Mouse (Mus musculus) forebrain, embryonic 12.5 days (tissue): ENCODE measurements at regions not wholly inside any gene's neighbourhood (a gene's known extent, or its start where the extent isn't known, plus 50 kb on each side); places are given as distances from the start of the nearest gene placed in this dataset.
A peak's percentile ranks its signal among the peaks of the same experiment; 100 is the strongest.
"Not testable (repeated sequence)": the region's sequence is repeated elsewhere in the genome, so short reads cannot be mapped to it uniquely, and the experiment has no call there.

Experiments
- ATAC-seq: fragments of 200-750 bp; cut with Nextera tagmentation; 2 replicates; pipeline ENCODE4 v1.8.0; 2017; ENCODE audit warnings: moderate TSS enrichment; ENCODE audit not compliant: low FRiP score
- H3K27ac ChIP-seq: fragments of 300-500 bp; sonication (generic); 2 replicates; pipeline ENCODE4 v1.5.1; 2016; ENCODE audit warnings: mild to moderate bottlenecking
- H3K27me3 ChIP-seq: fragments of 300-500 bp; sonication (generic); 2 replicates; pipeline ENCODE4 v1.6.1; 2016; ENCODE audit warnings: mild to moderate bottlenecking
- H3K36me3 ChIP-seq: fragments of 300-500 bp; sonication (generic); replicated peaks from 2 replicates; pipeline ENCODE4 v1.6.1; 2016; ENCODE audit warnings: mild to moderate bottlenecking
- H3K4me1 ChIP-seq: fragments of 300-500 bp; sonication (generic); 2 replicates; pipeline ENCODE4 v1.6.1; 2016
- H3K4me2 ChIP-seq: fragments of 300-500 bp; sonication (generic); 2 replicates; pipeline ENCODE4 v1.6.1; 2016; ENCODE audit warnings: mild to moderate bottlenecking, moderate library complexity
- H3K4me3 ChIP-seq: fragments of 300-500 bp; sonication (generic); replicated peaks from 2 replicates; pipeline ENCODE4 v1.5.1; 2016; ENCODE audit warnings: mild to moderate bottlenecking
- H3K9ac ChIP-seq: fragments of 300-500 bp; sonication (generic); 2 replicates; pipeline ENCODE4 v1.6.1; 2016; ENCODE audit warnings: mild to moderate bottlenecking
- H3K9me3 ChIP-seq: fragments of 300-500 bp; sonication (generic); 2 replicates; pipeline ENCODE4 v1.6.1; 2016
- WGBS: fragments of 180-500 bp; shearing (Covaris S2); methylation state at CpG from one replicate; pipeline ENCODE4 v1.1.7; 2016; 5-methylcytosine and 5-hydroxymethylcytosine counted together

- Histone ChIP-seq H3K36me3 (no peaks in the 10 kb centered on the region), H3K27me3 (no peaks in the 10 kb centered on the region), H3K4me2 (no peak overlapping the region), H3K4me1 (no peaks in the 10 kb centered on the region), H3K4me3 (no peak overlapping the region), H3K9ac (no peak overlapping the region), H3K27ac (no peak overlapping the region), H3K9me3 (no peaks in the 10 kb centered on the region)
- no peak for ATAC-seq
- 53% methylated on average over 1 of the region's 1 CpGs for WGBS
Observed at GRCm38 (mm10) chr13:4858341-4858740, 249.4 kb upstream of the Akr1e1 start.

- WGBS = 81% methylated on average over 2 of the region's 2 CpGs
- not testable (repeated sequence) for H3K4me2 ChIP-seq, ATAC-seq
Observed at GRCm38 (mm10) chr13:4839481-4839880, 230.5 kb upstream of the Akr1e1 start.

GRCm38 (mm10) chr13:4826756-4827155 lies 217.8 kb upstream of the Akr1e1 start:
- Histone ChIP-seq H3K4me1 (no peaks in the 10 kb centered on the region), H3K9me3 (no peaks in the 10 kb centered on the region), H3K27me3 (no peaks in the 10 kb centered on the region), H3K9ac (no peak overlapping the region), H3K27ac (no peak overlapping the region), H3K4me3 (no peak overlapping the region), H3K36me3 (no peaks in the 10 kb centered on the region), H3K4me2 (no peak overlapping the region)
- ATAC-seq = no peak
- WGBS = 89% methylated on average over 3 of the region's 3 CpGs

More at GRCm38 (mm10) chr13:4839481-4839880, 230.5 kb upstream of the Akr1e1 start:
- H3K36me3 ChIP-seq, H3K27me3 ChIP-seq, H3K4me3 ChIP-seq, H3K4me1 ChIP-seq, H3K9ac ChIP-seq, H3K27ac ChIP-seq, H3K9me3 ChIP-seq: not testable (repeated sequence)

GRCm38 (mm10) chr13:4825749-4826148 lies 216.8 kb upstream of the Akr1e1 start:
- H3K4me3 ChIP-seq, ATAC-seq, H3K9ac ChIP-seq, H3K9me3 ChIP-seq, H3K4me2 ChIP-seq, H3K27me3 ChIP-seq, H3K36me3 ChIP-seq, H3K4me1 ChIP-seq, H3K27ac ChIP-seq: not testable (repeated sequence)
- 85% methylated on average over 1 of the region's 1 CpGs for whole genome bisulfite sequencing

- Histone ChIP-seq H3K27me3 (no peaks in the 10 kb centered on the region), H3K4me1 (no peaks in the 10 kb centered on the region), H3K9ac (no peak overlapping the region), H3K4me2 (no peak overlapping the region), H3K27ac (no peak overlapping the region), H3K4me3 (no peak overlapping the region), H3K36me3 (no peaks in the 10 kb centered on the region), H3K9me3 (no peaks in the 10 kb centered on the region)
- WGBS = 88% methylated on average over 2 of the region's 2 CpGs
- ATAC-seq = no peak
Observed at GRCm38 (mm10) chr13:4806876-4807275, 197.9 kb upstream of the Akr1e1 start.

- WGBS = 91% methylated on average over 14 of the region's 14 CpGs
- Histone ChIP-seq H3K9ac (no peak overlapping the region), H3K4me2 (no peak overlapping the region), H3K9me3 (peaks cover 7% of the 10 kb centered on the region), H3K27ac (no peak overlapping the region), H3K27me3 (no peaks in the 10 kb centered on the region), H3K4me1 (no peaks in the 10 kb centered on the region), H3K4me3 (no peak overlapping the region), H3K36me3 (no peaks in the 10 kb centered on the region)
- no peak for ATAC-seq
Observed at GRCm38 (mm10) chr13:4800666-4801065, 191.7 kb upstream of the Akr1e1 start.

- Histone ChIP-seq H3K9ac (no peak overlapping the region), H3K27me3 (no peaks in the 10 kb centered on the region), H3K4me1 (no peaks in the 10 kb centered on the region), H3K4me2 (no peak overlapping the region), H3K36me3 (no peaks in the 10 kb centered on the region), H3K27ac (no peak overlapping the region), H3K9me3 (no peaks in the 10 kb centered on the region), H3K4me3 (no peak overlapping the region)
- no peak for ATAC-seq
- 73% methylated on average over 2 of the region's 2 CpGs for WGBS
Observed at GRCm38 (mm10) chr13:4791139-4791538, 182.2 kb upstream of the Akr1e1 start.

- no peak for ATAC-seq
- Histone ChIP-seq H3K27ac (no peak overlapping the region), H3K27me3 (no peaks in the 10 kb centered on the region), H3K4me3 (no peak overlapping the region), H3K9ac (no peak overlapping the region), H3K4me2 (no peak overlapping the region), H3K9me3 (no peaks in the 10 kb centered on the region), H3K4me1 (no peaks in the 10 kb centered on the region), H3K36me3 (no peaks in the 10 kb centered on the region)
- 73% methylated on average over 2 of the region's 2 CpGs for WGBS
Observed at GRCm38 (mm10) chr13:4790414-4790813, 181.4 kb upstream of the Akr1e1 start.

- no peaks in the 10 kb centered on the region for H3K4me1 ChIP-seq
- H3K27me3 ChIP-seq = no peaks in the 10 kb centered on the region
- no peak overlapping the region for H3K4me3 ChIP-seq
- H3K36me3 ChIP-seq = no peaks in the 10 kb centered on the region
- H3K4me2 ChIP-seq = no peak overlapping the region
- no peak overlapping the region for H3K9ac ChIP-seq
- 68% methylated on average over 3 of the region's 3 CpGs for WGBS
- H3K27ac ChIP-seq = no peak overlapping the region
- no peak for ATAC-seq
- H3K9me3 ChIP-seq = no peaks in the 10 kb centered on the region
Observed at GRCm38 (mm10) chr13:4783290-4783689, 174.3 kb upstream of the Akr1e1 start.

GRCm38 (mm10) chr13:4778264-4778823 lies 169.4 kb upstream of the Akr1e1 start:
- H3K4me1 ChIP-seq, H3K9ac ChIP-seq: not testable (repeated sequence)
- 72% methylated on average over 3 of the region's 3 CpGs for whole genome bisulfite sequencing

GRCm38 (mm10) chr13:4776855-4777254 lies 167.9 kb upstream of the Akr1e1 start:
- H3K27me3 ChIP-seq = no peaks in the 10 kb centered on the region
- no peak overlapping the region for H3K27ac ChIP-seq
- 41% methylated on average over 4 of the region's 4 CpGs for WGBS
- no peak overlapping the region for H3K4me3 ChIP-seq
- H3K9ac ChIP-seq = no peak overlapping the region
- H3K9me3 ChIP-seq = no peaks in the 10 kb centered on the region
- no peaks in the 10 kb centered on the region for H3K36me3 ChIP-seq
- no peaks in the 10 kb centered on the region for H3K4me1 ChIP-seq
- peak; percentile 69 for ATAC-seq
- H3K4me2 ChIP-seq = no peak overlapping the region

More at GRCm38 (mm10) chr13:4778264-4778823, 169.4 kb upstream of the Akr1e1 start:
- H3K27ac ChIP-seq, H3K4me2 ChIP-seq, H3K36me3 ChIP-seq, ATAC-seq, H3K9me3 ChIP-seq, H3K4me3 ChIP-seq, H3K27me3 ChIP-seq: not testable (repeated sequence)

- 91% methylated on average over 2 of the region's 2 CpGs for WGBS
Observed at GRCm38 (mm10) chr13:4772324-4772723, 163.3 kb upstream of the Akr1e1 start.

GRCm38 (mm10) chr13:4771120-4772075 lies 162.4 kb upstream of the Akr1e1 start:
- 47% methylated on average over 12 of the region's 12 CpGs for WGBS

More at GRCm38 (mm10) chr13:4772324-4772723, 163.3 kb upstream of the Akr1e1 start:
- no peak overlapping the region for H3K9ac ChIP-seq
- no peaks in the 10 kb centered on the region for H3K9me3 ChIP-seq
- ATAC-seq = no peak
- H3K4me3 ChIP-seq = no peak overlapping the region
- no peak overlapping the region for H3K4me2 ChIP-seq
- H3K36me3 ChIP-seq = no peaks in the 10 kb centered on the region
- no peaks in the 10 kb centered on the region for H3K4me1 ChIP-seq
- no peaks in the 10 kb centered on the region for H3K27me3 ChIP-seq
- no peak overlapping the region for H3K27ac ChIP-seq

More at GRCm38 (mm10) chr13:4771120-4772075, 162.4 kb upstream of the Akr1e1 start:
- H3K9me3 ChIP-seq = no peaks in the 10 kb centered on the region
- no peaks in the 10 kb centered on the region for H3K4me1 ChIP-seq
- H3K36me3 ChIP-seq = no peaks in the 10 kb centered on the region
- no peak overlapping the region for H3K27ac ChIP-seq
- ATAC-seq = peak; percentile 95
- no peak overlapping the region for H3K4me3 ChIP-seq
- H3K27me3 ChIP-seq = no peaks in the 10 kb centered on the region
- no peak overlapping the region for H3K9ac ChIP-seq
- no peak overlapping the region for H3K4me2 ChIP-seq
